ENCODE assay signal across 19 mouse cellular contexts in the genomic region with DNA sequence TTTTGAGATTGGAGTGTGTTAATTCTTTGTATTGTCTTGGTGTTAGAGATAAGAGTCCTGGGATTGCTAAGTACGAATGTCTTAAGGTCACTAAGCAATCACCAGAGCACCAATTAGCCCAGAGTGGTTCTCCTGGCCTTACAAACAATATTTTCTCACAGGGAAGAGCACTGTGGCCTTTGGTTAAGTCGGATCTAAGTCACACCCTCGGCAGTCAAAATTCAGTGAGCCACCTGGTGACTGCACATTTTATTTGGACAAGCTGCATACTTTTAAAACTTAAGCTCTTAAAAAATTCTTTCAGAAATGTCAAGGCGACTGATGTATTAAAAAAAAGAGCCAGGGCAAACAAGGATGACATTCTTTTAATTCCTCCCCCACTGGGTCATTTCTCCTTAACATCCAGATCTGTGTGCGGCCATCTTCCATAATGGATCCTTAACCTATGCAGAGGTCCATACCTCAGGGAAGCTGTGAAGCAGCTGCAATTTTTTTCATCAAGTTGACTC.
"Had no signal": no experiment of that assay in that cellular context is flagged by ENCODE, and none has a peak within 500 bp of the region (broad histone marks: within the 10 kb centered on the region; RNA-seq: fewer than 3 reads in every experiment).

No protein-coding gene starts in this region.

- H3K27me3 ChIP-seq: liver, embryonic 13.5 days; liver, embryonic 15.5 days; midbrain, embryonic 13.5 days; neural tube, embryonic 13.5 days; neural tube, embryonic 15.5 days had no signal

- H3K9ac ChIP-seq: liver, embryonic 13.5 days; liver, embryonic 15.5 days; liver, postnatal 0 days; midbrain, embryonic 13.5 days; neural tube, embryonic 13.5 days; neural tube, embryonic 15.5 days had no signal

- H3K4me2 ChIP-seq: liver, embryonic 11.5 days; liver, embryonic 13.5 days; liver, embryonic 15.5 days; midbrain, embryonic 13.5 days; neural tube, embryonic 13.5 days; neural tube, embryonic 15.5 days had no signal

- DNase-seq: liver; liver, embryonic 13.5 days; liver, postnatal 0 days; retina, postnatal 1 day; right cerebral cortex, adult 18-20 months; right cerebral cortex, postnatal 25 days; right cerebral cortex, postnatal 4 days; spleen, adult 18-20 months; thymus, adult 18-20 months; thymus, postnatal 25 days; thymus, postnatal 4 days had no signal

- H3K27ac ChIP-seq: liver, embryonic 13.5 days; liver, embryonic 15.5 days; midbrain, embryonic 10.5 days; midbrain, embryonic 13.5 days; neural tube, embryonic 13.5 days; neural tube, embryonic 15.5 days had no signal

- H3K9me3 ChIP-seq: liver, embryonic 13.5 days; liver, embryonic 15.5 days; midbrain, embryonic 10.5 days; midbrain, embryonic 13.5 days; neural tube, embryonic 13.5 days; neural tube, embryonic 15.5 days had no signal

- H3K36me3 ChIP-seq: liver, embryonic 13.5 days; liver, embryonic 15.5 days; midbrain, embryonic 10.5 days; midbrain, embryonic 13.5 days; neural tube, embryonic 13.5 days; neural tube, embryonic 15.5 days had no signal

- ATAC-seq: liver, postnatal 0 days; midbrain, embryonic 13.5 days; midbrain, embryonic 16.5 days had no signal

- H3K4me3 ChIP-seq: liver, embryonic 13.5 days; liver, embryonic 15.5 days; midbrain, embryonic 10.5 days; midbrain, embryonic 13.5 days; myocyte; neural tube, embryonic 13.5 days; neural tube, embryonic 15.5 days had no signal

- H3K4me1 ChIP-seq: liver, embryonic 13.5 days; liver, embryonic 15.5 days; midbrain, embryonic 10.5 days; midbrain, embryonic 13.5 days; neural tube, embryonic 13.5 days; neural tube, embryonic 15.5 days had no signal
